Mouse (Mus musculus): ENCODE results near the gene Spout1. TPM values are rescaled to one million over a fixed set of nuclear protein-coding genes. Genes with fewer than 3 reads are reported as not detected.
A peak's percentile ranks its signal among the peaks of the same experiment; 100 is the strongest.

Gene Spout1
- 5.2 to 12.6 TPM (median 8.4 TPM) in 3 replicates for total RNA-seq (2017)

DNA sequence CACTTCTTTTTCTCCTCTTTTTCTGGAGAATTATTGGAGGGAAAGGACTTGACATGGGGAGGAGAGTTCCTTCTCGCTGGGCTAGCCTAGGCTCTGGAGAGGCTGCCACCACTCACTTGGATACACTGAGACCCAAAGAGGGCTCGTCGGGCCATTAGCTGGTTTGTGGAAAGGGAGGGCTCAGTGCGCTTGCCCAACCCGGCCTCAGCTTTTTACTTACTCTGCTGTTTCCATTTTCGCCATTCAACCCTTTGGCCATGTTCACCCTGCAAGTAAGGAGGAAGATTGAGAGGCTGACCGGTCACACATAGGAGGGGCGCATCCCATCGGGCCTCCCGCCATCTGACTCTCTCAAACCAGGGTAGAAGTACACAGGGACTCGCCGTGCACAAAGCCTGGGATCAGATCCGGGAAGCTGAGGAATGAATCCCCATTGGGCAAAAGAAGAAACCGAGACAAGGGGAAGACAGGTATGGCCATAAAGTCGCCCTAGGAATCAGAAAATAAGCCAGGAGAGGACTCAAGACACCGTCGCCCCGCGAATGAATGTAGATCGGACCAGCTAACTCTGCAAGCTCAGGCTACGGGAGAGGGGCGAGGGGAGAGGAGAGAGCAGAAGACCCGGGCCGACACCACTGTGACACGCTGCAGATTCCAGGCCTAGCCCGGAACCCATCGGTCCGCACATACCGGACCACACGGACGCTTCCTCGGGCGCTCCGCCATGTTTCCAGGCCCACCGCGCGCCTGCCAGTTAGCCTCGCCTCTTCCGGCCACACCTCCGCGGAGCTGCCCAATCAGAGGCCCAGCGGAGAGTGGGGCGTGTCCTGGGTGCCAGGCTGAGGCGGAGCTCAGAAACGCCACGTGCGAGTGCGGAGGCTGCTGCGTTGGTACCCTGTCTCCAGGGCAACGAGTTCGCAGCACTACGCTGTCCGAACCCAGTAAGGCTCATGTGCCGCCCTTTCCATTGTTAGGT, at the start of gene Spout1:
TSS of gene Spout1 (minus strand) at position 760 of the 976 bp plus-strand sequence.
- peak; percentile 99 for ATAC-seq (replicated peaks; ENCODE audit: insufficient number of reproducible peaks, low FRiP score, low TSS enrichment, poor library complexity, severe bottlenecking)

DNA sequence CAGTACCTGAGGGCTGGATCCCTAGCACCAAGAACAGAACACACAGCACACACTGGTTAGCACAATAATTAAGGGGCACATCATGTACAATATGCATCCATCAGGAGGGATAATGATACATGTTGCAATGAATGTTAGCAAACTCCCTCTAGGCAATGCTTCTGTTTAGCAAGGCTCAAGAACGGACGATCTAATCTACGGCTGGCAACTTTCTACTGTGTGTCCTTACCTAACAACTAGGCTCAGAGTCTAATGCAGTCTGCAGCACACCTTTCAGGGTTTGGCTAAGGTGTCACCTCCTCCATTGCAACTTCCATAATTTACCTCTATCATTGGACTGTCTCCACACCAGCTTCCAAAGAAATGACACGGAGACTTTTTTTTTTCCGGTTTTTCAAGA, 38.0 kb upstream of the Spout1 start:
- ATAC-seq (replicated peaks; ENCODE audit: insufficient number of reproducible peaks, low FRiP score, low TSS enrichment, poor library complexity, severe bottlenecking): no peak

DNA sequence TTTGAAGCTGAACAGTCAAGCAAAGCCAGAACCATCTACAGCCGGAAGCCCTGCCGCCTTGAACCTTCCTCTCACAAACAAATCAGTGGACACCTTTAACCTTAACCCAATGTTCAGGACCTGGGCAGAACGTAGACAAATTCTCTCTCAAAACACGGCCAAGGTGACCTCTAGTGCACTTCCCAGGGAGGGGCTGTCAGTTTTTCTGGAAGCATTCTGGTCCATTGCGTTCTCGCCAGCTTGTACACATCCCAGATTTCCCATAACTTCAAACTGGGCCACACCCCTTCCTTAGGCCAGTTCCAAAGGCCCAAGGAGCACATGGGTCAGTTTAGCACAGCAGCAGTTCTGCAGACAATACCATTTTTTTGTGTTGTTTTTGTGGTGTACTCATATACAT, 37.2 kb upstream of the Spout1 start:
- no peak for ATAC-seq (replicated peaks; ENCODE audit: insufficient number of reproducible peaks, low FRiP score, low TSS enrichment, poor library complexity, severe bottlenecking)

DNA sequence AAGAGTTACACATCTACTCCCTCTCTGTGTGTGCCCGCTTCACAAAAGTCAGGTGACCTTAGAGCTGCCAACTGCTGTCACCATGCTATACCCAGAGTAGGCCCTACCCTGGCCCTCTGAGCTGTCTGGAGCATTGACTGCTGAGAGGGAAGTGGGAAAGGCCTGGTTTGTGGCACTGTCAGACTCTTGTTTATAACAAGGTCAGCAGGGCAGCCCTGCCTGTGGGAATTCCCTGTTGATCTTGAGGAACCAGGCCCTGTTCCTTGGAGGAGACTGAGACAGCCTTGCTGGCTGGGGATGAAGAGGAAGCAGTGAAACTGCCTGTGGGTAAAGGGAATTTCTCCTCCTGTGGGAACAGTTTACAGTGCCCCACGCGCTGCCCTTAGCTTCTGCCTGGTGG, 36.5 kb upstream of the Spout1 start:
- no peak for ATAC-seq (replicated peaks; ENCODE audit: insufficient number of reproducible peaks, low FRiP score, low TSS enrichment, poor library complexity, severe bottlenecking)

DNA sequence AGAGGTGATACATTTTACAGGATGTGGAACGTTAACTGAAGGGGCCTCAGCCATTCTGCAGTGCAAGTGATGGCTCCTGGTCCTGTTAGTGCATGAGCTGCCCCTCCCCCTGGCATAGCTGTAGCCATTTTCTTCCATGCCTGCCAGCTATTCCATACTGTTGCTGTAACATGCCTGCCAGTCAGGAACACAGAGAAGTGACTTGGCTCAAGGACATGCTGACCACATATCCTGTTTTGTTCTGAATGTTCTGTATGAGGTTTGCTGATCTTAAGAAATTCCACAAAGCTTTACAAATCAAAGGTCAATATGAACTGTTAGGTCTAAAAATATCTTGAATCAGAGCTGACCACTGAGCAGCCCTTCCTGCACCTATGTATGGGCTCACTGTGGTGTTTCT, 34.7 kb upstream of the Spout1 start:
- ATAC-seq (replicated peaks; ENCODE audit: insufficient number of reproducible peaks, low FRiP score, low TSS enrichment, poor library complexity, severe bottlenecking): no peak

DNA sequence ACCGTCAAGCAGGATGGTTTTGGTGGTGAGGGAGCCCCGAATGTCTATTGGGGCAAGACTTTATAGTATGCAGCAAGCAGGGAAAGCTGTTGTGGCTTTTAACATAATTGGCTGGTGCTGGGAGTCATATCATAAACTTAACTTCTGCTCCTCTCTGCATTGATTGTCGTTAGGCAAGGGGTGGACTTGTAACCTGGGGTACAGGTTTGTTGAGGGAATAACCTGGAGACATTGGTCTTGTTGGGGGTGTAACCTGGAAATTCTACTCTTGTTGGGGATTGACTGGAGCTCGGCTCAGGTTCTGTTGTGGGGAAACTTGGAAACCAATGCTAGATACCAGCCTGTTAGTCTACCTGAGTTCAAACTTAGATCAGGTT, 33.9 kb upstream of the Spout1 start:
- no peak for ATAC-seq (replicated peaks; ENCODE audit: insufficient number of reproducible peaks, low FRiP score, low TSS enrichment, poor library complexity, severe bottlenecking)

DNA sequence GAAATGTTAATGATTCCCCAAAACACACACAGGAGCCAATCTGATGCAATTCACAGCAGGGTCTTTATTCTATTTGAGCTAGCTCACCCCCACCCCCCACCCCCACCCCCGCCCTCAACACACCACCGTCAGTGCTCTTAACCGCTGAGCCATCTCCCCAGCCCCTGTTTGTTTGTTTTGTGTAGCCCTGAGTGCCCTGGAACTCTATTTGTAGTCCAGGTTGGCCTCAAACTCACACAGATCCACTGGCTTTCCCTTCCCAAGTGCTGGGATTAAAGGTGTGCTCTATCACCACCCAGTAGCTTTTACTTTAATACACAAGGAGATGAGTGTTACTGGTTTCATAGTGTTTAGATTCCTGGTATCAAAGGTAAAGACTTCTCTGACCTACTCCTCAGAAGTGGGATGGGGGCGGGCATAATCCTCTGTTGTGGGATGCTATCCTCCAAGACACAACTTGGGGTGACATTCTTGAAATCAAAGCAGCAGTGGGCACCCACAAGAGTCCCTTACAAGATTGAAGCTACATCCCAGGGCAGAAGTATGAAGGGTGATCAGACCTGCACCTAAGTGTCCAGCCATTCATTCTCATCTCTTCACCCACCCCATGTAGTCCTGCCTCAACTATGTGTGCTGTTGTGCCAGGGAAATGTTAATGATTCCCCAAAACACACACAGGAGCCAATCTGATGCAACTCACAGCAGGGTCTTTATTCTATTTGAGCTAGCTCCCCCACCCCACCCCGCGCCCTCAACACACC, 33.3 kb upstream of the Spout1 start:
- ATAC-seq (replicated peaks; ENCODE audit: insufficient number of reproducible peaks, low FRiP score, low TSS enrichment, poor library complexity, severe bottlenecking): no peak

DNA sequence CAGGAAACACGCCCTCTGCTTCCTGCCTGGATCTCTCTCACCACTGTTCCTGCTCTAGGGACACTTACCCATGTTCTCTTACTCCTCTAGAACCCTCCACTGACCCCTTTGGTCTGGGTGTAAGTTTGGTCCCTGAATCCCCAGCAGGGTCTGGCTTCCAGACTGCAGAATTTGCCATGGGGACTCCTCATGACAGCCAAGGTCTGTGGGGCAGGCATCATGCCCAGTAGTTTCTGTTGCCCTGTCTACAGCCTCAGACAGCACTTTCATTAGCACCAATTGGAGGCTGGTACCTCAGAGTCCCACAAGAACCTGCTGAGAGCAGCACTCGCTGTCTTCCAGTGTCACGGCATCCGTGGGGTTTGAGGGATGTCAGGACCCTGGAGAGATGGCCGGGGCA, 29.6 kb upstream of the Spout1 start:
- ATAC-seq (replicated peaks; ENCODE audit: insufficient number of reproducible peaks, low FRiP score, low TSS enrichment, poor library complexity, severe bottlenecking): no peak

DNA sequence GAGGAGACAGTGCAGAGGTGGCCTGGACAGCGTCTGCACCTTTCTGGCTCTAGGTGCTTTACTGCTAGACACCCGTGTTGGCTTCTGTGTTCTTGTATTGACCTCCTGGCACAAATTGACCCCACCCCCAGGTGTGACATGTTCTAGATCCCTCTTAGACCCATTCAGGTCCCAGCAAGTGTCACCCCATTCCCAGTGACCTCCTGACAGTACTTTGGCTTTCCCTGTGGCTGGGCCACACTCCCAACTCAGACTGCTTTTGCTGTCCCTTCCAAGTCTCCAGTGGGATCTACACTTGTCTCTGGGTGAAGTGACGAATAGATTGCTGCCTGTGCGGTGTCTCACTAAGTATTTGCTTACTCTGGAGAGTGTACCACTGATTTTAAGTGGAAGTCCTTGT, 29.1 kb upstream of the Spout1 start:
- no peak for ATAC-seq (replicated peaks; ENCODE audit: insufficient number of reproducible peaks, low FRiP score, low TSS enrichment, poor library complexity, severe bottlenecking)

DNA sequence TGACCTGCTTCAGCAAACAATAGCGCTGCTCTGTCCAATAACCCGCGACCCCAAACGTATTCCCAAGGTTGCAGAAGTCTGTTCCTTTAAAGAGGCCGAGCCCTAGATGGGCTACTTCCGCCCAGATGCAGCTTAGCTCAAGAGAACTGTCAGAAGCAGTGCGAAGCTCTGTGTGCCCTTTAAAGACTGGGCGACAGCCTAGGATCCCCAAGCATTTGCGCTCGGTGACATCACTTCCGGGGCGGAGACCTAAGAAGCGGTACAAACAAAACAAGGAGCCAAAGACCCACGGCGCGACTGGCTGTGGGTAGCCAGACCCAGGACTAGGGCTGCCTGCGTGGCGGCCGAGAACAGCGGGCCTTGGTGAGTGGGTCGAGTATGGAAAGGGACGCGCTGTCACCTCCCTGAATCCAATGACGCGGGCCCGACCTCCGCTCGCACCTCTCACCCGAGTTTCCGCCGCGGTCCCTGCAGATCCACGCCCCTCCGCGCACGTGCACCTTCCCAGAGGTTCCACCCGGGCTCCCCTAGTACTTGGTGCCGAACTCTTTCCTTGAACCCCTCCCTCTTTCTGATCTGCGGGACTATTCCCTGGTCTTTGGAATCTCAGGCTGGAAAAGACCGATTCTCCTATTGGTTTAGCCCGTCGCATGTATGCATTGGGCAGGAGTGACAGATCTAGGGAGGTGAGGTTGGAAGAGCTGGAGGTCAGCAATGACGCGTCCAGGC, 27.5 kb upstream of the Spout1 start, which contains the start of gene Kyat1:
TSS of gene Kyat1 (minus strand) at position 219 of the 729 bp plus-strand sequence.
- ATAC-seq (replicated peaks; ENCODE audit: insufficient number of reproducible peaks, low FRiP score, low TSS enrichment, poor library complexity, severe bottlenecking): peak; percentile 96

DNA sequence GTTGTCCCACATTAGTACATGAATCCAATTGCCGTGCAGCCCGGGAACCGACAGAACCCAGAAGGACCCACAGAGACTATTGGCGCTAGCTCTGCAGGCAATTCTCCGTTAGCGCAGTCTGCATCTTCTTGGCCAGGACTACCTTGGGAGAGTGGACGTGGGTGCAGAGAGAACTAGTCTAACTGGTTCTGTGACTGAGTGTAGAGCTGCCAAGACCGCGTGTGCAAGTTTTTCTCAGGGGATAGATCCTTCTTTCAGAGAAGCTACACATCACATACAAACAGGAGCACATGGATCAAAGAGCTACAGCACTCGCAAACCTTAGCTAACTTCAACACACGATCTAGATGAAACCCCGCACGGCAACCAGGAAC, 27.0 kb upstream of the Spout1 start:
- ATAC-seq (replicated peaks; ENCODE audit: insufficient number of reproducible peaks, low FRiP score, low TSS enrichment, poor library complexity, severe bottlenecking): no peak

DNA sequence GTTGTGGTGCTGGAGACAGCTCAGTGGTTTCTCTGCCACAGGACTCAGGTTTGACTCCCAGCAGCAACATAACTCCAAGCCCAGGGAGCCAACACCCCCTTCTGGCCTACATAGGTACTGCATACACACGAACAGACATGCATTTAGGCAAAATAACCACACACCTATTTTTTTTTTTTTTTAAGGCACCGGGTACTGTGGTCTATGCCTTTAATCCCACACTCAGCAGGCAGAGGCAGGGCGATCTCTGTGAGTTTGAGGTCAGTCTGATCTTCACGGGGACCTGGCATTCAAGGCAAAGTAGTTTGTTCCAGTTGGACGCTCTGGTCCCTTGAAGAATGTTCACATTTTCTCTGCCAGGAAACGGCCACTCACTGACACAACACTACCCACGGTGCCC, 25.2 kb upstream of the Spout1 start:
- no peak for ATAC-seq (replicated peaks; ENCODE audit: insufficient number of reproducible peaks, low FRiP score, low TSS enrichment, poor library complexity, severe bottlenecking)

DNA sequence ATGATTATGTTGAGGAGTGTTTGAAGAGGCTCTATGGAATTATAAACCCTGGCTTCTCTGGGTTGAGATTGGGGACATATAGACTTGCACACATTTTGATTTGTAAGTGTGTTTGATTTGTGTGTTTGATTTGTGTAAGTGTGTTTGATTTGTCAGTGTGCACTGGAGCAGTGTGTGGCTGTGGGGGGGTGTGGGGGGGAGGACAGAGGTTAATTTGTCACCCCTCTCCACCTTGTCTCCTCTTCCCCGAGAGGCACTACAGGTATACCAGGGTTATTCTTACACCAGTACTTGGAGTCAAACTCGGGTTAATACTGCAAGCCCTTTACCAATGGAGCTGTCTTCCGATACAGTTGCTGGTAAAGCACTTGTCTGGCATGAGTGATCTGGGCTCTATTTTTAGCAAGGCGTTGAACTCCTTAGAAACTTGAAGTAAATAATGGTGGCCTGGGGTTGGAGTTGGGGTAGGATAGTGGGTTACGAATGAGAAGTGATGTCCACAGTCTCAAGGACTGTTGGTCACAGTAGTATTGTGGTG, 22.2 kb upstream of the Spout1 start:
- no peak for ATAC-seq (replicated peaks; ENCODE audit: insufficient number of reproducible peaks, low FRiP score, low TSS enrichment, poor library complexity, severe bottlenecking)

DNA sequence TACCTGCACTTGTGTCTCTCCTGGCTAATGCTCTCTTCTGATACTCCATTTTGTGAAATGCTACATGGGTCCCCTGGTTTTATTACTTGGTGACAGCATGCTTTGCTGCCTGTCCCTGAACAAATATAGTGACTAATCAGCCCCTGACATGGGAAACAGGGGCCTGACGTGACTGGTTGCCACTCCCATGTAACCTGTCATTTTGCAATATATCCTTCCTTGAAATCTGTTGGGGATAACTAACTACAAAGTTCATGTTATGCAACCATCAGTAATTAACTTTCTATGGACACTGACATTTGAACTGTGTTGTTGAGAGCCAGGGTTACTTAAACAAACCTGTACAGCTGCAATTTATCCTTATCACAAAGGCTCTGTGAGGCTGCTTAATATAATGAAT, 21.7 kb upstream of the Spout1 start:
- ATAC-seq (replicated peaks; ENCODE audit: insufficient number of reproducible peaks, low FRiP score, low TSS enrichment, poor library complexity, severe bottlenecking): no peak

DNA sequence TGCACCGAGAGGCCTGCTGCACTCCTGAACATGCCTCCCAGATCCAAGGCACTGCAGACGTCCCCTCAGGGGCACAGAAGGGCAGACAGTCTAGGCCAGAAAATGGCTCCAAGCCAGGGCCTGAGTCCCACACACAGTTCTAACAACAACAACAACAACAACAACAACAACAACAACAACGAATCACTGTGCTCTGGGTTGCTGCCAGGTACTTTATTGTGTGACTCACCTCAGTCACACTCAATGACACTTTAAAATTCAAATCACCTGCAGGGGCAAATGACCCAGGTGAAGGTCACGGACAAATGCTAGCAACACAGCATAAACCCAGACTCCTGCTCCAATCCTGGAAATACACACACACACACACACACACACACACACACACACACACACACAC, 19.8 kb upstream of the Spout1 start:
- ATAC-seq (replicated peaks; ENCODE audit: insufficient number of reproducible peaks, low FRiP score, low TSS enrichment, poor library complexity, severe bottlenecking): no peak

DNA sequence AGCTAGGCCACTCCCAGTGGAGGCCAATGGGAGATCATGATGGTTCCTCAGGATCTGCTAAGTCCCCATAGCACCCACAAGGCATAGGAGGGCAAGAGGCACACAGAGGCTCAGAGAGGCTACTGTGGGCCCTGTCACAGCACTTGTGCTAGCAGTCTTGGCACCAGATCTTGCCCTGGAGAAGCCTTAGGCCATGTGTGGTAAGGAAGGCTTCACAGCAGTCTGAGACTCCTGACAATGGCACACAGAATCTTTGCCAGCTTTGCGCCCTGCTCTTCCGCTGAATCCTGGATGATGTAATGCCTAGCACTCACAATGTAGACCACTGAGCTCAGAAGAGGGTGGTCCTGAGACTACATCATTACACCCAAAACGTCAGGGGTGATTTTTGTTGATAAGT, 16.4 kb upstream of the Spout1 start:
- ATAC-seq (replicated peaks; ENCODE audit: insufficient number of reproducible peaks, low FRiP score, low TSS enrichment, poor library complexity, severe bottlenecking): no peak

DNA sequence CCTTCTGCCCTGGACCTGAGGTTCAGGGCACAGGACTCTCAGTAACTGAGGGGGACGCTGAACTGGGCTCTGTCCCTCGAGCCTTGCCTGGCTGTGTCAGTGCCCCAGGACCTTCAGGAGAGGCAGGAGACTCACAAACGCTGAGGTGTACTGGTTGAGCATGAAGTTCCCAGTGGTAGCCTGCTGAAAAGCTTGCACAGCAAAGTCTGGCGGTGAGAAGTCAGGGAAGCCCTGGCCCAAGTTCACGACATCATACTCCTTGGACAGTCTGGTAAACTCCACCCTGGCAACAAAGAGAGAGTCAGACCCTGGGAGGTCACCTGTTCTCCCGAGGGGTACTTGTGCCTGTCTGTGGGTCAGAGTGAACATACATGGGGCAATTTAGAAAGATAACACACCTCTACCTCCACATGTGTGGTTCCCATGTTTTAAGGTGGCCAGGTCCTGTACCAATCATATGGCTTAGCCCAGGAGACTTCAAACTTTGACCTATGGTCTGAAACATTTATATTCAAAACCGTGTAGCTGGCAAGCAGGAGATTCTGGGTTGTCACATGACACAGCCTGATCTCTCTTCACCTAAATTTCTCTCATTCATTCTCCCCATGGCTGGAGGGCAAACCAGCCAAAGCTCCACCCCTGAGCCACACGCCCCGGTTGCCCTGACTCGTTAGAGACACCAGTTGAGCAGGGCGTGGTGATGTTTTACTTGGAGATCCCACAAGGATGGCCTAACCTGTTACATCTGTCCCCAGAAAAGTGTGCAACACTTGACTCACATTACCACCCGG, 13.7 kb upstream of the Spout1 start:
- ATAC-seq (replicated peaks; ENCODE audit: insufficient number of reproducible peaks, low FRiP score, low TSS enrichment, poor library complexity, severe bottlenecking): no peak

DNA sequence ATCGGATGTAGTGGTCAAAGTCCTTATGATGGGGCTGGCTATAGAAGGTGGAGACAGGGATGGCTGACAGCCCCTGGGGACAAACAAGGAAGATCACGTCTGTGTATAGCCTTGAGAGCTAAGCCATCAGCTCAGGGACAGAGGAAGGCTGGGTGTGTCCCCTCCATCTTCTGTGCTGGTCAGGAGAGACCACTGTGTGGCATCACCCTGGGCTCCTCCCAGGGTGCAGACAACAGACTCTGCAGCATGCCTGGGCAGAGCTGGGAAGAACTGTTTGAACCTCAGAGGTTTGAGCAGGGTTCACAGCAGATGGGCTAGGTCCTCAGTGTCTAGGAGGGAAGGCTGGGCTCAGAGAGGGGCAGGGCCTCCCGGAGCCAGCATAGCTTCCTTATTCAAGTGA, 7.4 kb upstream of the Spout1 start:
- ATAC-seq (replicated peaks; ENCODE audit: insufficient number of reproducible peaks, low FRiP score, low TSS enrichment, poor library complexity, severe bottlenecking): no peak
